Mouse (Mus musculus): ENCODE results near the gene Zfp287. TPM values are rescaled to one million over a fixed set of nuclear protein-coding genes. Genes with fewer than 3 reads are reported as not detected.

The Zfp287 gene
- polyA plus RNA-seq, 1 experiment, result 12.3 TPM

- no peak for DNase-seq (ENCODE audit: extremely low spot score in 1 of 2, low spot score in 1 of 2)
These were observed 23.5 kb downstream of the Zfp287 start for GRCm38 (mm10) chr11:62708252-62708651.

- DNase-seq (ENCODE audit: extremely low spot score in 1 of 2, low spot score in 1 of 2), result no peak
These were observed 25.6 kb downstream of the Zfp287 start for GRCm38 (mm10) chr11:62706141-62706540.

- no peak for DNase-seq (ENCODE audit: extremely low spot score in 1 of 2, low spot score in 1 of 2)
These were observed 30.5 kb downstream of the Zfp287 start for GRCm38 (mm10) chr11:62701218-62701617.

- no peak for DNase-seq (ENCODE audit: extremely low spot score in 1 of 2, low spot score in 1 of 2)
These were observed 32.0 kb downstream of the Zfp287 start for GRCm38 (mm10) chr11:62699749-62700148.

GRCm38 (mm10) chr11:62695126-62695525, 36.6 kb downstream of the Zfp287 start:
- DNase-seq (ENCODE audit: extremely low spot score in 1 of 2, low spot score in 1 of 2), result no peak

- DNase-seq (ENCODE audit: extremely low spot score in 1 of 2, low spot score in 1 of 2), result peak in 1 of 2 experiments; percentile 68
These were observed 38.2 kb downstream of the Zfp287 start for GRCm38 (mm10) chr11:62693299-62694184.

- DNase-seq (ENCODE audit: extremely low spot score in 1 of 2, low spot score in 1 of 2), result no peak
These were observed 40.1 kb downstream of the Zfp287 start for GRCm38 (mm10) chr11:62691592-62691991.

GRCm38 (mm10) chr11:62679954-62680353, 51.8 kb downstream of the Zfp287 start:
- no peak for DNase-seq (ENCODE audit: extremely low spot score in 1 of 2, low spot score in 1 of 2)

GRCm38 (mm10) chr11:62678778-62679354, 52.8 kb downstream of the Zfp287 start:
- no peak for DNase-seq (ENCODE audit: extremely low spot score in 1 of 2, low spot score in 1 of 2)

GRCm38 (mm10) chr11:62676290-62676596, 55.5 kb downstream of the Zfp287 start:
- DNase-seq (ENCODE audit: extremely low spot score in 1 of 2, low spot score in 1 of 2), result no peak

- DNase-seq (ENCODE audit: extremely low spot score in 1 of 2, low spot score in 1 of 2), result peak; percentile 59 to 88
These were observed 56.0 kb downstream of the Zfp287 start for GRCm38 (mm10) chr11:62675480-62676289.

- no peak for DNase-seq (ENCODE audit: extremely low spot score in 1 of 2, low spot score in 1 of 2)
These were observed 61.7 kb downstream of the Zfp287 start for GRCm38 (mm10) chr11:62670006-62670405.

GRCm38 (mm10) chr11:62669471-62669870, 62.2 kb downstream of the Zfp287 start:
- peak; percentile 81 to 87 for DNase-seq (ENCODE audit: extremely low spot score in 1 of 2, low spot score in 1 of 2)

GRCm38 (mm10) chr11:62668986-62669385, 62.7 kb downstream of the Zfp287 start:
- no peak for DNase-seq (ENCODE audit: extremely low spot score in 1 of 2, low spot score in 1 of 2)

GRCm38 (mm10) chr11:62664250-62664649, 67.5 kb downstream of the Zfp287 start:
- DNase-seq (ENCODE audit: extremely low spot score in 1 of 2, low spot score in 1 of 2), result no peak

GRCm38 (mm10) chr11:62660885-62661284, 70.8 kb downstream of the Zfp287 start:
- DNase-seq (ENCODE audit: extremely low spot score in 1 of 2, low spot score in 1 of 2), result no peak

GRCm38 (mm10) chr11:62652080-62652479, 79.6 kb downstream of the Zfp287 start:
- no peak for DNase-seq (ENCODE audit: extremely low spot score in 1 of 2, low spot score in 1 of 2)

GRCm38 (mm10) chr11:62651563-62651962, 80.1 kb downstream of the Zfp287 start:
- DNase-seq (ENCODE audit: extremely low spot score in 1 of 2, low spot score in 1 of 2), result no peak

All from frontal cortex, adult 2 months (tissue).